Mouse (Mus musculus) brain, adult 2 months (tissue): ENCODE results near the gene Vipr1.
"Not testable (repeated sequence)": the region's sequence is repeated elsewhere in the genome, so short reads cannot be mapped to it uniquely, and the experiment has no call there.

Experiments used
- DNase-seq: peaks from one replicate; pipeline ENCODE4 v3.0.0; 2011; ENCODE audit warnings: low read depth, low spot score

The Vipr1 gene

DNA sequence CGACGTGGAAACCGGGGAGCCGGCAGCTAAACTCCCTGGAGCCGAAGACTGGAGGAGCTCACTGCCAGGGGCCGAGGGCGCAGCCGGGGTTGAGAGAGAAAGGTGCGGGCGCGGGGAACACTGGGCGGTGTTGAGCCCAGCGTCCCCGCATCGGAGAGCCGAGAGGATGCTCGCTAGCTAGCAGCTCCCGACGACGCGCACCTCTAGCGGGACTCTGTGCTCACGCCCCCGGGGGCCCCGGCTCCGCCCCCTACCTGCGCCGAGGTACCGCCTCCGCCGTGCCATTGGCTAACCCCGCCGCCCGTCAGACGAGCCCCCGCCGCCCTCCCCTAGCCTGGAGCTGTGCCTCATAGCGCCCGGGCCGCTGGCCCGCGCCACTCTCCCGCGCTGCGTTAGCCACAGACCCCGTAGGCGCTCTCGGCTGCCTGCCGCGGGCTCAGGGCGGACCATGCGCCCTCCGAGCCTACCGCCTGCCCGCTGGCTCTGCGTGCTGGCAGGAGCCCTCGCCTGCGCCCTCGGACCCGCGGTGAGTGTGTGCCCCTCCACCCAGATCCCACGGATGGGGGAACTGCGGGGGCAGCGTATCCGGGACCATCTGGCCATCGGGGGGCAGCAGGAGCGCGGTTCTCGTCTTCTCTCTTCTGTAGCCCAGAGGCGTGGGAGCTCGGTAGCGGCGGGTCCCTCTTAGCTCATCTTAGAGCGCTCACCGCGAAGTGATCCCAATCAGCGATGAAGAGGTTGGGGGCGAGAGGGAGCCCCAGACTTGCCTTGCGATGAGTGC lies at the start of gene Vipr1:
Gene Vipr1 (plus strand): TSS at position 316 of the 781 bp plus-strand sequence.
- DNase-seq, result peak; percentile 91

DNA sequence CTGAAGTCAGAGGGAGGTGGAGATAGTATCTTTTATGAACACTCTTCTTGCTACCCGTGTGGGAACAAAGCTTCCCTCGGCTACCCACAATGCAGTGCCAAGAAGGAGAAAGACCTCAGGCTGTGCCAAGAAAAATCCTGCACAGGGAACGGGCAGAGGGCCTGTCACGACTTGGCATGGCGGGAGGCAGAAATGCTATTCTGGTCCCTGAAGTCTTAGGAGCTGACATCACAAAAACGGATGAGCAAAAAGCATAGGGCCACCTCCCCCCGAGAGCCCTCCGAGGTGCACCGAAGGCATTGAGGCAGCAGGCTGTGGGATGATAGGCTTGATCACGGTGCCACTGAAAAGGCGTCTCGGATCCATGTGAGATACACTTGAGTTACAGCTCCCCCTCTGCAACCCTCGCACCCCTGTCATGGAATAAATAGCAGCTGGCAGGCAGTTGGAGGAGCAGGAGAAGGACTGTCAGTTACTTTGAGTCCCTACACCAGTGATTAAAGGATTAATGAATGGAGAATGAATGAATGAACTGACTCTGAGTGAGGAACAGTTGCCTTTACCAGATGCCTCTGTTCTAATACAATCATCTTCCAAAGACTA lies 49.5 kb upstream of the Vipr1 start:
- peak; percentile 73 for DNase-seq

DNA sequence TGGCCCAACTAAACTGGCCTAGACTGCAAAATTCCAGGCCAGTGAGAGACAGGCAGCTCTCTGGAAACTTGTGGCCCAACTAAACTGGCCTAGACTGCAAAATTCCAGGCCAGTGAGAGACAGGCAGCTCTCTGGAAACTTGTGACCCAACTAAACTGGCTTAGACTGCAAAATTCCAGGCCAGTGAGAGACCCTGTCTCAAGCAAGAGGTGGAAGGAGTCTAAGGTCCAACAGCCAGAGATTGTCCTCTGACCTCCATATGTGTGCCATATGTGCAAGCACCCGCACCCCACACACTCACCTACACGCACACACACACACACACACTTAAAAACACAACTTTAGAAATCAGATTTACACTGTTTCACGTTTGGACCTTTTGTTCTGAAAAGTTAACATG lies 48.7 kb upstream of the Vipr1 start:
- DNase-seq, result not testable (repeated sequence)

- DNase-seq, result no peak
Measured at GRCm38 (mm10) chr9:121594771-121595170, 47.7 kb upstream of the Vipr1 start.

- DNase-seq, result no peak
Measured at GRCm38 (mm10) chr9:121598106-121598505, 44.4 kb upstream of the Vipr1 start.

GRCm38 (mm10) chr9:121599551-121599950 lies 43.0 kb upstream of the Vipr1 start:
- DNase-seq, result peak; percentile 65

DNA sequence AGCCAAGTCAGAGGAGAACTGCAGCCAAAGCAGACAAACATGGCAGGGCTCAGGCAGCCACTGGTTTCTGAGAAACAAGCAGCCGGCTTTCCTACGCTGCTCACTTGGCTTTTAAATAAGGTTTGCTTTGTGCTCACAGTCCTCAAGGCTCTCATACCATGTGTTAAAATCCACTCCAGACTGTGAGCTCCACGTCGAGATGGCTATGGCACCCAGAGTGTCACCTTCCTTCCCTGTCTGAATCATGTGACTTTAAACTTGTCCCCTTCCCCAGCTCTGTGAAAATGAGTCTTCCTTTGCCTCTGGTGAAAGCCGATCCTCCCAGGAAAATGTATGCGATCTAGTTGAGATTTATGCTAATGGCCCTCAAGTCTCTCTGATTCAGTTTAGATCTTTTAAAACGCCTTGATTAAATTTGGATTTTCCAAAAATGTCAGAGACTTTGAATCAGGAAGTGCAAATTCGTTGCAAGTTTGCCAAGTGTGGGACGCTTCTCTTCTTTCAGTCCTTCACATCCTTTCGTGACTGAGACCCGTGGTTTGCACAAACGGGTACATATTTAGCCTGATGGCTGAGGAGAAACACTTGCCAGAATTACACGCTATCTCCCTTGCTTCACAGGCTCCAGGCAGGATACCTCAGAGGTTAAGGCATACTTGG lies 42.2 kb upstream of the Vipr1 start:
- peak; percentile 87 for DNase-seq

DNA sequence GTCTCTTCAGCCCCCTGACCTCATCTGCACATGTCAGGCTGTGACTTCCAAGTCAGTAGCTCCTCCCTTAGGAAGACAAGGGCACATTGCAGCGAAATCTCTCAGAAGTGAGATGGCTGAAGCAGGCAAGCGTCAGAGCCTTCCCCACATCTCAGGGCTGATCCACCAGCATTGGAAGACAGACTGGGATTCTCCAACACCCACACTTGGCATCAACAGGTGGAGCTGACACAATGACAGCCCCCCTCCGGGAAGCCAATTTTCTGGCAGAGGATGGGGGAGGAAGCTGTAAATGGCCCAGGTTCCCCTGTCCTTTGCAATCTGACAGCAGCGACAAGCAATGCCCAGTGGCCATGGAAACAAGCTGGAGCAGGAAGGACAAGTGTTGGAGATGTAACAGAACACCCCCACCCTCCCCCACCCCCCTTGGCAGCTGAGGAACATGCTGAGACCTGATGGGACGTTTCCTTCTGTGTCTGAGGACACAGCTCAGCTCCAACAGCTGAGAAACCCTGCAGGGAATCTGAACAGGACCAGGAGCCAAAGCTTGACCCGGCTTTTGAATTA lies 41.6 kb upstream of the Vipr1 start:
- DNase-seq, result peak; percentile 82

GRCm38 (mm10) chr9:121602381-121602780 lies 40.1 kb upstream of the Vipr1 start:
- no peak for DNase-seq

DNA sequence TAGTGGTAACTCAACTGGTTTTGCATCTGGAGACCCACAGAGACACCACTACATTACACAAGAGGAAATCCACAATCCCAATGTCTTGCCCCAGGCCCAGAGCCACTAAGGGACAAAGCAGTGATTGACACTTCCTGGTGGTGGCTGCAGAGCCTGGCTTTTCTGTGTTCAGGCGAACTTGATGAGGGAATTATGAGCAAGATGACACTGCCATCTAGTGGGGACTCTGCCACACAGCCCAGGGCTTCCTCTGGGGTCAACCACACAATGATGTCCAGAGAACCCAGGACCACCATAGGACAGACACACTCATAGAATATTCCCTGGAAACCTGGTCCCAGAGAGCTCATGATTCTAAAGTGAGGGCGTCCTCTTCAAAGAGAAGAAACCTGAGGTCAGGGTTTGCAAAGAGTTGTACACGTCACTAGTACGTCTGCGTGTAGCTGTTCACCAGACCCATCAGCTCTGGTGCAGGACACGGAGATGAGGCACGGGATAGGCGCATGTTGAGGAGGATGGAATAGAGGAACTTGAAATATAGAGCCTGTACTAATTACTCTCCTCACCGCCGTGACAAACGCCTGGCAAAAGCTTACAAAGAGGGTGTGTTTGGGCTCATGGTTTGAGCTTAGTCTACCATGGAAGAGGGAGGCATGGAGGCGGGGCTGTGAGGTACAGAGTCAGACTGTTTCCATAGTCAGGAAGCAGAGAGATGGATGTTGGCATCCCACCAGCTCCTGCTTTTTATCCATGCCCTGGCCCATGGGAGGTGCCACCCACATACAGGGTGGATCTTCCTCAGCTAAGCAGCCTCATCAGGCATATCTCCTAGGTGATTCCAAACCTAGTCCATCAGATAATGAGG lies 36.9 kb upstream of the Vipr1 start:
- DNase-seq, result peak; percentile 91

- DNase-seq, result no peak
Measured at GRCm38 (mm10) chr9:121606498-121607096, 35.9 kb upstream of the Vipr1 start.

DNA sequence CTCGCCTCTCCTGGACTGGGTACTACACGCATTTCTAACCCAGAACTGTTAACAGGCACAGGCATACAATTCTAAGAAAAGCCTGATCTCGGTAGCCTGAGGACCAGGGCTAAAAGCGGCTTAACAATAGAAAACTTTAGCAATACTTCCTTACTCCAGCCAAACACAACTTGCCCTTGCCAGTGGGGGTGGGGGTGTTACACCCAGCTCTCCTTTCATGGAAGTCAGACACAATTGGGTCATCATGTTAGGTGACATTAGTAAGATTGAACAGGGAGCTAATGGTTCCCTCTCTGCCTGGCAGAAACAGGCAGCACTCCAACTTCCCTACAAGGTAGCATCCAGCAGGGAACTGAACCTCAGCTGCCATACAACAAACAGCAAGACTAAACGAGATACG lies 33.1 kb upstream of the Vipr1 start:
- DNase-seq, result no peak

GRCm38 (mm10) chr9:121613192-121613591 lies 29.3 kb upstream of the Vipr1 start:
- no peak for DNase-seq

- no peak for DNase-seq
Measured at GRCm38 (mm10) chr9:121614241-121614757, 28.2 kb upstream of the Vipr1 start.

- peak; percentile 14 for DNase-seq
Measured at GRCm38 (mm10) chr9:121616471-121616870, 26.0 kb upstream of the Vipr1 start.

DNA sequence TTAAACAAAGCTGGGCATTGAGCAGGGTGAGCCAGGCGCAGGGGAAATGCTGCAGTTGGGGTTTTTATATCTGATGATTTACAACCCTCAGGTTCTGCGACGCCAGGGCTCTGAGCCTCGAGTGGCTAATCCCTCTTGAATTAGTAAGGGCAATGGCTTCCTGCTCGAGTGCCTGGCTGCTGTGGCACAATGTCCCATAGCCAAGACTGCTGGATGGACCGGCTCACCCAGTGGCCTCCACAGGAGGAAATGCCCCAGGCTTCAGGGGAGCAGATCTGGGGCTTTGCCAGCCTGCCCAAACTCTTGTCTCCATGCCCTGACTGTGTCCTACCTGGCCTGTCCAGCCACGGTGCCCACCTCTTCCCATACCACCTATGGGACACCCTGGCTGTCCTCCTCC lies 23.1 kb upstream of the Vipr1 start:
- DNase-seq, result no peak

GRCm38 (mm10) chr9:121623235-121623634 lies 19.3 kb upstream of the Vipr1 start:
- DNase-seq, result no peak

DNA sequence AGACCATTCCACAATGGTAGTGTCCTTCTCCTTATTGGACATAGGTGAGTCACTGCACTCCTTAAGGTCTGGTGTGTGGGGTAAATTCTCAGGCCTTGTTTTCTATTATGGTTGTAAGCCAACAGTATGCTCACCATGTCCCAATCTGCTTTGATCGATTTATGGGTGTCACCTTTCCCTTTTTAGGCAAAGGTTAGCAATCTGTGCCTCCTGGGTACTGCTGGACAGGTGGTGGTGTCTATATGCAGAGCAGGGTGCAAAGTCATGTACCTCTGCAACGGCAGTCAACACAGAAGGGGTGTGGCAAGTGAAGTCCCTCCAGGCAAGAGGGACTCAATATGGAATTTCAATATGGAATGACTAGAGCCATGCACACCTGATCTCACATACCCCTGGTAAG lies 17.6 kb upstream of the Vipr1 start:
- DNase-seq, result no peak

DNA sequence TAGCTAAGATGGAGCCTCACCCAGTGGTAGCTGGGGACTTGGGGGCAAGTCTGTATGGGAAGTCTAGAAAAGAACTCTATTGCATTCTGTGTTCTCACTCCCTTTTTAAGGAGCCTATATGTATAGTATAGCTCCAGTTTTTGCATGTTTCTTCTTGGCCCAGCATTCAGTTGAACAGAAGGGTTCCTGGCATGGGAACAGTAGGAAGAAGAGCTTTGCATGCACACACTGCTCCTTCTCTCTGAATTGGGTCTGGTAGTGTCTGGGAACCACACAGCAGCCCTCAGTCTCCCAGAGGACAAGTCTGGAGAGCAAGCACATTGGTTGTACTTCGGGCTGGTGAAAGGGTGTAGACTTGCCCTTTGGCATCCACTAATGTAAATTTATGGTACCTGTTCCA lies 11.9 kb upstream of the Vipr1 start:
- no peak for DNase-seq

DNA sequence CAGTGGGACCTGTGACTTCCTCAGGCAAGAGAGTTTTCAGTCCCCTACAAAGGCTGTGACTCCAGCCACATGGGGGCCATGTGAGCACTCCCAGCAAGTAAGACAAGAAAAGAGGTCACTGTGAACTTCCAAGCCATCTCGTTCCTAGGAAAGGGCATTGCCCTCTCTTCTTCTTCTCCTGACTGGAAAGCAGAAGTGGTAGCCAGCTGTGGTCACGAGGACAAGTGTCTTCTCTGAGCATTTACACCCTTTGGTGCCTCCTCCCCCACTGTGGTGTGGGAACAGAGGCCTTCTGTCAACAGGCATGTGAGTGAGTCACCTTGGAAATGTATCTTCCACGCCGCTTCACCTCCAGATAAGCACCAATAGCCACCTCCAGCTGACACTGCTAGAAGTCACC lies 10.6 kb upstream of the Vipr1 start:
- DNase-seq, result peak; percentile 27

DNA sequence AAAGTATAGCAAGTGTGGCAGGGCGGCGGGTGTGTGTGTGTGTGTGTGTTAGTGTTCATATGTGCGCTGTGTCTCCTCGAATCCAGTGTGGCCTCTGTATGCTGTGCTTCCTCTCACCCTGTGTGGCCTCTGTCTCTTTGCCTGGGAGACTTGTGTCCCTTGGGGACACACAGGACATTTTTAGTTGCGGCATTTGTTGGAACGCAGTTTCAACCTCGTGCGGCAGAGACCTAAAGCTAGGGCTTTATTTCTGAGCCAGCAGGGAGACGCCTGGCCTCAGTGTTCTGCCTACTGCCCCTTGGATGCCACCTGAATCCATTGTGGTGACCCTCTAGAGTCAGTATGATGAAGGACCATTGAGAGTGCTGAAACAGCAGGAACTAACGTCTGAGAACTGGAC lies 9.6 kb upstream of the Vipr1 start:
- no peak for DNase-seq
